Mouse (Mus musculus): ENCODE measurements at regions not wholly inside any gene's neighbourhood (a gene's known extent, or its start where the extent isn't known, plus 50 kb on each side); places are given as distances from the start of the nearest gene placed in this dataset.

- TF ChIP-seq POLR2A (IDR thresholded peaks at IDR 0.05; ENCODE audit: borderline replicate concordance, low read depth, low read length) (no peak), CTCF (IDR thresholded peaks at IDR 0.05; ENCODE audit: low read depth, low read length) (no peak)
These were observed 355.5 kb upstream of the Zdhhc25 start for GRCm38 (mm10) chr15:88244606-88245005.

Measured in bone marrow macrophage, adult 2 months (primary cell).